Mouse (Mus musculus) hindbrain, embryonic 14.5 days (tissue): ENCODE results near the gene Mrvi1. TPM values are rescaled to one million over a fixed set of nuclear protein-coding genes. Genes with fewer than 3 reads are reported as not detected.

Source experiments
- ATAC-seq: fragments of 200-750 bp; cut with Nextera tagmentation; 2 replicates; pipeline ENCODE4 v1.8.0; 2017; ENCODE audit warnings: moderate number of reproducible peaks, mild to moderate bottlenecking, moderate TSS enrichment, moderate library complexity; ENCODE audit not compliant: low FRiP score
- DNase-seq: peaks from one replicate; pipeline ENCODE4 v3.0.0-alpha.2; 2015; ENCODE audit warnings: low spot score
- H3K27ac ChIP-seq: fragments of 300-500 bp; sonication (generic); 2 replicates; pipeline ENCODE4 v1.5.1; 2014; ENCODE audit warnings: mild to moderate bottlenecking, moderate library complexity
- H3K27me3 ChIP-seq: fragments of 300-500 bp; sonication (generic); 2 replicates; pipeline ENCODE4 v1.6.1; 2014; ENCODE audit warnings: mild to moderate bottlenecking, low read length, mixed read lengths; ENCODE audit not compliant: control insufficient read depth, insufficient read depth
- H3K36me3 ChIP-seq: fragments of 300-500 bp; sonication (generic); replicated peaks from 2 replicates; pipeline ENCODE4 v1.6.1; 2014; ENCODE audit not compliant: control insufficient read depth, insufficient read depth
- H3K4me1 ChIP-seq: fragments of 300-500 bp; sonication (generic); replicated peaks from 2 replicates; pipeline ENCODE4 v1.6.1; 2014; ENCODE audit warnings: antibody characterized with exemption, low read length, mixed read lengths; ENCODE audit not compliant: control insufficient read depth, insufficient read depth
- H3K4me2 ChIP-seq: fragments of 300-500 bp; sonication (generic); replicated peaks from 2 replicates; pipeline ENCODE4 v1.6.1; 2014; ENCODE audit warnings: mild to moderate bottlenecking, moderate library complexity
- H3K4me3 ChIP-seq: fragments of 300-500 bp; sonication (generic); replicated peaks from 2 replicates; pipeline ENCODE4 v1.5.1; 2014; ENCODE audit warnings: mild to moderate bottlenecking, low read length
- H3K9ac ChIP-seq: fragments of 300-500 bp; sonication (generic); 2 replicates; pipeline ENCODE4 v1.6.1; 2014
- H3K9me3 ChIP-seq: fragments of 300-500 bp; sonication (generic); 2 replicates; pipeline ENCODE4 v1.6.1; 2016; ENCODE audit warnings: low read length; ENCODE audit not compliant: control insufficient read depth
- WGBS: fragments of 180-500 bp; shearing (Covaris S2); extraction: QIAGEN DNeasy Blood & Tissue Kit; methylation state at CpG from one replicate; pipeline ENCODE4 v1.1.7; 2014; 5-methylcytosine and 5-hydroxymethylcytosine counted together
- polyA plus RNA-seq: library from polyadenylated mRNA; unstranded; fragments of >200 nt; fragmentation: Nextera tagmentation; extraction: Ambion mirVana; gene quantifications from 2 replicates; pipeline ENCODE4 v1.2.1, GENCODE M21; 2014

Mrvi1 gene
- polyA plus RNA-seq, 1 experiment from 2014 or later = 1.8 TPM

DNA sequence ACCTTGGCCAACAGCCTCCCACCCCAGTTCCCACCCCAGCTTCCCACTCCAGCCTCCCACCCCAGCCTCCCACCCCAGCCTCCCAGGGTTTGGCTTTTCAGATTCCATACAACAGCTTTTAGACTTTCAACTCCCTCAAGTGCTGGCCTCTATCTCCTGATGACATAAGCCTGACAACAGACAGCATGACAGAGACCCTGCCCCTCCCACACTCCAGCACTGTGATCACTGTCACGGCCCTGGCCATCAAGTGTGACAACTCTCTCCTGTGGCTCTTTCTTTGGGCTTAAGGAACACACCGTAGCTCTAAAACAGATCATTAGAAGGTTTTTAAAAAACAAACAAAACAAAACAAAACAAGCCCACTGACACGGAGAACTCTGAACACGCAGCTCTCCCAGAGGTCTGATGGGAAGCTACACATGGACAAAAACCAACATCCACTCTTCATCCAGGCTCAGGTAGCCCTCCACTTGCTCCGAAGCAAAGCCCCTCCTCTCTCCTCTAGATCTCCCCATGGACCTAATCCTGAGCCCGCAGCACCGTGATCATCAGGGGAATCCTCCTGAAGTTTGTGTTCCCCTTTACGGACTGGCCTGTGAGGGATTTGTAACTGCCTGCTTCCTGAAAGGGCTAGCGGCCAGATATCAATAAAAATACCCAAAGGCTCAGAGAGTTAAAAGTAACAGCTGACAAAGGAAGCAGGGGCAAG, 19.2 kb downstream of the Mrvi1 start:
- 67% methylated on average over 9 of the region's 9 CpGs for WGBS
- no peak overlapping the region for H3K4me2 ChIP-seq
- H3K9me3 ChIP-seq = no peaks in the 10 kb centered on the region
- H3K27me3 ChIP-seq = no peaks in the 10 kb centered on the region
- H3K36me3 ChIP-seq = no peaks in the 10 kb centered on the region
- no peak for ATAC-seq
- no peak overlapping the region for H3K9ac ChIP-seq
- H3K27ac ChIP-seq = no peak overlapping the region
- no peaks in the 10 kb centered on the region for H3K4me1 ChIP-seq
- DNase-seq = no peak
- no peak overlapping the region for H3K4me3 ChIP-seq

DNA sequence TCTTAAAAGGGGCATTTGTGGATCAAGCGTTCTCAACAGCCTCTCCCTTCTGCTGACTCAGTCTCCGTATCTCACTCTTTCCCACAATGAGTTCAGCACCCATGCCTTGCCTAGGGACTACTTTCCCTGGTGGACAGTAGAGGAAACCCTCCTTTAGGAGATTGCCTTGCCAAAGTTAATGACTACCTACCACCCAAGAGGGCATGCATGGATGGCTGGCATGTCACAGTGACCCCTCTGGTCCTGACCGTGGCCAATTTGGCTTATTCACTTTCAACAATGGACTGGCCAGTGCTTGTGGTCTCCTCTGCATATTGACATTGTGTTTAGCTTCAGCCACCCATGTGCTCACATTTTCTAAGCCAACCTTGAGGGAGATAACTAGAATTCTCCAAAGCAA, 19.8 kb downstream of the Mrvi1 start:
- no peak for DNase-seq
- no peaks in the 10 kb centered on the region for H3K4me1 ChIP-seq
- H3K9ac ChIP-seq = no peak overlapping the region
- H3K4me2 ChIP-seq = no peak overlapping the region
- no peaks in the 10 kb centered on the region for H3K27me3 ChIP-seq
- H3K4me3 ChIP-seq = no peak overlapping the region
- WGBS = 83% methylated on average over 3 of the region's 3 CpGs
- no peak for ATAC-seq
- no peaks in the 10 kb centered on the region for H3K36me3 ChIP-seq
- H3K27ac ChIP-seq = no peak overlapping the region
- H3K9me3 ChIP-seq = no peaks in the 10 kb centered on the region

DNA sequence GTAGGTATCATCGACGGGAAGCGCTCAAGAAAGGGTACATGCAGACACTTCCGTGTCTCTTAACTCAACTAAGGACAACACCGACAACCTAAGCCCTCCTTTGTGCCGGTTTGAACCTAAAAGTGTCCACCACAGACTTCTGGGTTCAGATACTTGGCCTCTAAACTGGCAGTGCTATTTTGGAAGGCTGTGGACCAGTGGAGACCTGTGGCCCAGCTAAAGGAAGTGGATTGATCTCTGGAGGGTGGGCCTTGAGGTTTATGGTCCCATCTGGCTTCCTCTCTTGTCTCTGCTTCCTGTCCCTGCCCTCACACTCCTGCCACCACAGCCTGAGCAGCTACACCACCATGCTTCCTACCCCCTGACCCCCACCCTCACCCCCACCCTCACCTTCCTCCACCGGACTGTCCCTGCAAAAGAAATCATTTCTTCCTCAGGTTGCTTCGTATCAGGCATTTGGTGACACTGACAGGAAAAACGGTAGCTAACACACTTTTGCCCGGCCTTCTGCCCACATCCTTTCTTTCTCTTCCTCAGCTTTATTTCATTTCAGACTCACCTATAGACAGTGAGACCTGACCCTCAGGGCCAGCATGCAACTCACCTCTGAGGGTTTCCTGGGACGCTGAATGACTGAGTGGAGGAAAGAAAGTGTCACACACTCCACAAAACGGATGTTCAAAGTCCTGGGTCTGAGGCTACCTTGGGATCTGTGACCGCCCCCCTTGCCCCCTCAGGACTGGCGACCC, 25.7 kb downstream of the Mrvi1 start:
- WGBS = 94% methylated on average over 14 of the region's 14 CpGs
- H3K27ac ChIP-seq = no peak overlapping the region

DNA sequence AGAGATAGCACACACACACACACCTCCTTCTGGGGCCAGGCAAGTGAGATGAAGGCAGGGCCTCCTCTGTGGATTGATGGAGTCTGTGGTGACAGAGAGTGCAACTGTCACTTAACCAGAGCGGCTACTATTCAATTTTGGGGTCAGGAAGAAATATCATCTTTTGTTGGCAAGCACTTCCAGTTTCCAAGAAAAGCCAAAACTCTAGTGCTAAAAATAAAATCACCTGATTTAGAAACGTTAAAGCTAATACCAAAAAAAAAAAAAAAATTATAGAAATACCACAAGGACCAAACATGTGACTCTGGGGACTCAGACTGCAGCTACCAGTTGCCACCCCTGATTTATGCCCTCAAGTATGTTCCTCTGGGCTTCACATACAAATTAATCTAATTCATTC, 26.7 kb downstream of the Mrvi1 start:
- H3K4me1 ChIP-seq = no peaks in the 10 kb centered on the region
- no peaks in the 10 kb centered on the region for H3K27me3 ChIP-seq
- DNase-seq (no peak), ATAC-seq (no peak)
- no peak overlapping the region for H3K4me2 ChIP-seq
- H3K9me3 ChIP-seq = no peaks in the 10 kb centered on the region
- H3K4me3 ChIP-seq = no peak overlapping the region
- WGBS = 88% methylated on average over 2 of the region's 2 CpGs
- H3K9ac ChIP-seq = no peak overlapping the region
- no peaks in the 10 kb centered on the region for H3K36me3 ChIP-seq
- no peak overlapping the region for H3K27ac ChIP-seq

More for the DNA sequence above, 25.7 kb downstream of the Mrvi1 start:
- Histone ChIP-seq H3K27me3 (no peaks in the 10 kb centered on the region), H3K9me3 (no peaks in the 10 kb centered on the region), H3K36me3 (no peaks in the 10 kb centered on the region), H3K9ac (no peak overlapping the region), H3K4me1 (no peaks in the 10 kb centered on the region), H3K4me2 (no peak overlapping the region), H3K4me3 (no peak overlapping the region)
- DNase-seq = no peak
- no peak for ATAC-seq

DNA sequence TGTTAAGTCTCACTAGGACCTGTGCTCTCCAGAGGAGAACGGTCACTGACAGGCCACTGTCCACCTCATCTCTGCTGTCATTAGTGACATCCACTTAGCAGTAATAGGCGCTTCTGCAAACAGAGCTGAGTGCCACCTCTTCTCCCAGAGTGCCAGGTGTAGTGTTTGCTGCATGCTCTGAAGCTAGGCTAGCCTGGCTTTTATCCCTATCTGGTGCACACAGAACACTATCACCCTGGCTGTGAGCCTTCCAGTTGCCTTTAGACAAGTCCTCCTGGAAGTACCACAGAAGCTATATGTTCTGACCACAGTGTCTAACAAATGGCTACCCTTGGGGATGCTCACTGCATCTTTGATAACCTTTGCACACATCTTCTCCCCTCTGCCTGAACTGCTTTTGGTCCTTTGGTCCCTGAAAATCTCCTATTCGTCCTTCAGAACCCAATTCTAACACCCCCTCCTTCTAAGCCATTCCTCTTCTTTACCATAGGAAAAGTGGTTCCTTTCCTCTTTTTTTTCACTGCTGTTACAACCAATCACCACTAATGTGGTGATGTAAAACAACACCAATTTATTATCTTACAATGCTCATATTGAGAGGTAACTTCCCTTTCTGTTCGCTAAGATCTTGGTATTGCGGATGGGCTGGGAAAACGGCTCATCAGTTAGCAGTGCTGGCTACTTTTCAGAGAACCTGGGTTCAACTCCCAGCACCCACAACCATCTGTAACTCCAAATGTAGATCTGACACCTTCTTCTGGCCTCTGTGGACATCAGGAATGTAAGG, 28.0 kb downstream of the Mrvi1 start:
- ATAC-seq = no peak
- no peak overlapping the region for H3K4me2 ChIP-seq
- H3K27ac ChIP-seq = no peak overlapping the region
- H3K9me3 ChIP-seq = no peaks in the 10 kb centered on the region
- H3K27me3 ChIP-seq = no peaks in the 10 kb centered on the region
- H3K36me3 ChIP-seq = no peaks in the 10 kb centered on the region
- no peak for DNase-seq
- H3K9ac ChIP-seq = no peak overlapping the region
- 88% methylated on average over 6 of the region's 6 CpGs for whole genome bisulfite sequencing
- no peak overlapping the region for H3K4me3 ChIP-seq
- H3K4me1 ChIP-seq = no peaks in the 10 kb centered on the region

DNA sequence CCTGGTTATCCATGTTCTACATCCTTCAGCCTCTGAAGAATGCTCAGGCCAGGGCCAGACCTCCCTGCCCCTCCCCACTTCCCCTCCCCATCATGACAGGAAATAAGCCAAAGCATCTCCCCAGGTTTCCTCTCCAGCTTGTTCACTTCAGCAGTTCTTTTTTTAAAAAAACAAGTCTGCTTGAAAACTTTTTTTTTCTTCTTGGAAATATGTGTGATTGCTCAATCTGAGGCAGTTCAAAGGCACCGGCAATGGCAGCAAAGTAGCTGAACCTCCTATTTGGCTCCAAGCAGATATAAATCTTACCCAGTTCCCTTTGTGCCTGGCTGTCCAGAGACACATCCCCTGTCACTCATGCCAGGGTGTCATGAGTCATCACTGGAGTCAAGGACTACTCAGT, 29.1 kb downstream of the Mrvi1 start:
- no peak for ATAC-seq
- Histone ChIP-seq H3K36me3 (no peaks in the 10 kb centered on the region), H3K4me1 (no peaks in the 10 kb centered on the region), H3K9me3 (no peaks in the 10 kb centered on the region), H3K4me2 (no peak overlapping the region), H3K9ac (no peak overlapping the region), H3K27ac (no peak overlapping the region; the same call in 1 of the 2 replicates), H3K27me3 (no peaks in the 10 kb centered on the region), H3K4me3 (no peak overlapping the region)
- 87% methylated on average over 1 of the region's 1 CpGs for WGBS
- DNase-seq = no peak

DNA sequence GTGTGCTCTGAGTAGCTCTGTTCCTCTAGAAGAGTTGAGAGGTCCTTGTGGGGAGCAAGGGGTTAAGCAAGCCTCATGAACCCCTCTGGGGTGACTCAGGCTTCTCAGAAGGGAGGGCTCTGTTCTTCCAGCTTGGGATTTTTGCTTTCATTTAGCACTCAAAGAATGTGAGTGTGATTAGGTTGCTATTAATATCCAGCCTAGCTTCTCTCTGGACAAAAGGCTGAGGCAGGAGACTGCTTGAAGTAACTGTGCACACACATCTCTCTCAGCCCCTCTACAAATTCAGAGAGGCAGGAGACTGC, 31.7 kb downstream of the Mrvi1 start:
- no peak for ATAC-seq
- H3K9ac ChIP-seq = no peak overlapping the region

DNA sequence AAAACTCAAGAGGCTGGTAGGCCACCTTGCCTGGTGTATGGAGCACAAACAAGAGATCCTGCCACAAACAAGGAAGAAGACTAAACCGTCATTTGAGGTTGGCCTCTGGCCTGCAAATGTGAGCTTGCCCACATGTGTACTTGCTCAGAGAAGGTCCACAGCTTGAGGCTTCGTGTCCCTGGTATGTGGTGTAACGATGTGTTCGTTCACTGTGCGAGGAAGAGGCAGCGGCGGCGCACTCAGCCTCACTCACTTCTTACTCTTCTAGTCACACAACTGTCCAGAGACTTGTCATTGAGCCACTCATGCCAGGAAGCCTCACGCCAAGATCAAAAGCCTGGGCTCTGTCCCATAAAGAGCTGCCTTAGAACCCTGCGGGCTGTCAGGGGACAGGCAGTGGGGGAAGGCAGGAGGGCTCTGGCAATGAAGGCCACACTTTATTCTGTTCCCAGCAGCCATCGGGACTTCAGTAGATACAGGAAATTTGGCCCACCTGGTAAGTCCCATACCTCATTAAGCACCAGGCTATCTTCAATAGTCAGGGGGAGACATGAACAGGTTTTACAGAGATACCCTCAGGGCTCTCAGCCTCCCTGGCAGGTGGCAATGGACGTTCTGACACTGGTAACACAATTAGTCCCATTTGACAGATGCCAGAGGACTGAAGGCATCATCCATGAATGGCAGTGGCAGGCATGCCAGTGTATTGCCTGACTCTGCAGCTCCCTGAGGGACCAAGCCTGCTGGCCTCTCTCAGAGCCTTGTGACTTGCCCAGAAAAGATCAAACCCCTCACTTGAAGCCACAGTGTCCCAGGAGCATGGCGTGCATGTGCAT, 32.3 kb downstream of the Mrvi1 start:
- 82% methylated on average over 13 of the region's 13 CpGs for WGBS
- ATAC-seq = no peak
- no peaks in the 10 kb centered on the region for H3K9me3 ChIP-seq

More for the DNA sequence above, 31.7 kb downstream of the Mrvi1 start:
- Histone ChIP-seq H3K36me3 (no peaks in the 10 kb centered on the region), H3K27me3 (no peaks in the 10 kb centered on the region), H3K9me3 (no peaks in the 10 kb centered on the region), H3K4me1 (no peaks in the 10 kb centered on the region), H3K4me3 (no peak overlapping the region), H3K4me2 (no peak overlapping the region), H3K27ac (no peak overlapping the region)
- no peak for DNase-seq

DNA sequence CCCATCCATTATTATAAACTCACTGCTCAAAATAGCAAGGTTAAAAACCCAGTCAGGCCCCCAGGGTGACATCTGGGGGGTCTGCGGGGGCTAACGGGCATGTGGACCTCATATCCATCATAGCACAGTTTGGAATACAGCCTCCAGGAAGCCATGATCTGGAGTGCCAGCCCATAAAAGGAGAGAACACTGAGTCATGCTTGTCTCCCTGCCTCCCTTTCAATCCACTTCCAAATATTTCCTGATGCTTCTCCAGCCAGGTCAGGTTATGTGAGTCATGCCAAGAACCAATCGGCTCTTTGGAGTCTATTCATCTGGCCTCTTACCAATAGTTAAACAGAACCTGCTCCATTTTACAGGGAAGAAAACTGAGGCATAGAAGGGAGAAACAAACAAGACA, 33.7 kb downstream of the Mrvi1 start:
- Histone ChIP-seq H3K9ac (no peak overlapping the region), H3K9me3 (no peaks in the 10 kb centered on the region), H3K27ac (no peak overlapping the region), H3K4me2 (no peak overlapping the region), H3K36me3 (no peaks in the 10 kb centered on the region), H3K4me1 (no peaks in the 10 kb centered on the region), H3K4me3 (no peak overlapping the region), H3K27me3 (no peaks in the 10 kb centered on the region)
- 82% methylated on average over 3 of the region's 3 CpGs for WGBS
- ATAC-seq (no peak), DNase-seq (no peak)

More for the DNA sequence above, 32.3 kb downstream of the Mrvi1 start:
- no peaks in the 10 kb centered on the region for H3K4me1 ChIP-seq
- H3K9ac ChIP-seq = no peak overlapping the region
- H3K27me3 ChIP-seq = no peaks in the 10 kb centered on the region
- H3K4me2 ChIP-seq = no peak overlapping the region
- no peak overlapping the region for H3K27ac ChIP-seq
- no peak for DNase-seq
- no peaks in the 10 kb centered on the region for H3K36me3 ChIP-seq
- no peak overlapping the region for H3K4me3 ChIP-seq
